Mouse (Mus musculus) ES-E14 (cell line): ENCODE results near the gene Arsk.

Source experiments
- CHD2 ChIP-seq: IDR thresholded peaks from 2 replicates; pipeline ENCODE4 v1.6.1; 2014; ENCODE audit warnings: mild to moderate bottlenecking, low read depth, low read length, inconsistent platforms
- HCFC1 ChIP-seq: IDR thresholded peaks from 2 replicates; pipeline ENCODE4 v1.6.1; 2012; ENCODE audit warnings: low read length, inconsistent platforms, borderline replicate concordance; ENCODE audit not compliant: insufficient read depth
- MAFK ChIP-seq: IDR thresholded peaks from 2 replicates; pipeline ENCODE4 v1.6.1; 2014; ENCODE audit warnings: mild to moderate bottlenecking, low read depth, low read length, inconsistent platforms; ENCODE audit not compliant: insufficient read depth
- ZC3H11A ChIP-seq: IDR thresholded peaks from 2 replicates; pipeline ENCODE4 v1.6.1; 2012; ENCODE audit warnings: low read depth, mild to moderate bottlenecking, inconsistent platforms, low read length, borderline replicate concordance
- ZNF384 ChIP-seq: IDR thresholded peaks from 2 replicates; pipeline ENCODE4 v1.6.1; 2012; ENCODE audit warnings: low read depth, low read length, inconsistent platforms

DNA sequence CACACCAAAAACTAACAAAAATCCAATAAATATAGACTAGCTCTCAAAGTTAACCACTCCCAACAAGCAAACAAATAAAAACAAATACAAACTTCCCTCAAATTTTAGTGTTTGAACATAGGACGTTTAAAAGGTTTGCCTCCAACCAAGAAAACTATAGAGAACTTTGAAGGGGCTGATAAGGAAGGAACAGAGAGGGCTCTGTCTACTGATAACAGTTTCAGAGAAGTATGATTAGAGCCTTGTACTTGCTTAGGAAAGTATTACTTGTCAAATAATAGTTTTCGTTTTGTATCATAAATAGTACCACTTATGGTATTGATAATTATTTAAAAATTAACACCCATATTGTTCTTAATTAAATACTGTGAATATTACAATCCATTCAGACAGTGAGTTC lies 83.9 kb downstream of the Arsk start:
- TF ChIP-seq ZNF384 (no peak), HCFC1 (no peak), CHD2 (no peak), ZC3H11A (no peak), MAFK (no peak)
